Mouse (Mus musculus) embryonic facial prominence, embryonic 12.5 days (tissue): ENCODE results near the gene Pde9a. TPM values are rescaled to one million over a fixed set of nuclear protein-coding genes. Genes with fewer than 3 reads are reported as not detected.

Experiments used
- ATAC-seq: fragments of 200-750 bp; cut with Nextera tagmentation; 2 replicates; pipeline ENCODE4 v1.8.0; 2017; ENCODE audit not compliant: insufficient number of reproducible peaks, insufficient read depth, low FRiP score, low TSS enrichment
- H3K27ac ChIP-seq: fragments of 300-500 bp; sonication (generic); 2 replicates; pipeline ENCODE4 v1.5.1; 2016; ENCODE audit warnings: mild to moderate bottlenecking
- H3K27me3 ChIP-seq: fragments of 300-500 bp; sonication (generic); 2 replicates; pipeline ENCODE4 v1.6.1; 2016; ENCODE audit warnings: mild to moderate bottlenecking, moderate library complexity
- H3K36me3 ChIP-seq: fragments of 300-500 bp; sonication (generic); 2 replicates; pipeline ENCODE4 v1.6.1; 2016; ENCODE audit warnings: mild to moderate bottlenecking
- H3K4me1 ChIP-seq: fragments of 300-500 bp; sonication (generic); 2 replicates; pipeline ENCODE4 v1.6.1; 2016
- H3K4me2 ChIP-seq: fragments of 300-500 bp; sonication (generic); replicated peaks from 2 replicates; pipeline ENCODE4 v1.6.1; 2016; ENCODE audit warnings: mild to moderate bottlenecking, moderate library complexity
- H3K4me3 ChIP-seq: fragments of 300-500 bp; sonication (generic); 2 replicates; pipeline ENCODE4 v1.5.1; 2016; ENCODE audit warnings: mild to moderate bottlenecking
- H3K9ac ChIP-seq: fragments of 300-500 bp; sonication (generic); 2 replicates; pipeline ENCODE4 v1.6.1; 2016; ENCODE audit warnings: mild to moderate bottlenecking, moderate library complexity
- H3K9me3 ChIP-seq: fragments of 300-500 bp; sonication (generic); 2 replicates; pipeline ENCODE4 v1.6.1; 2016; ENCODE audit warnings: mild to moderate bottlenecking, moderate library complexity
- WGBS: fragments of 180-500 bp; shearing (Covaris S2); methylation state at CpG from one replicate; pipeline ENCODE4 v1.1.7; 2016; 5-methylcytosine and 5-hydroxymethylcytosine counted together
- polyA plus RNA-seq: library from polyadenylated mRNA; unstranded; fragments of >200 nt; fragmentation: Nextera tagmentation; extraction: Ambion mirVana; gene quantifications from 2 replicates; pipeline ENCODE4 v1.2.1, GENCODE M21; 2016

Pde9a gene
- polyA plus RNA-seq, 1 experiment from 2014 or later, result 25.5 TPM

GRCm38 (mm10) chr17:31452816-31453215, 66.8 kb downstream of the Pde9a start:
- H3K9me3 ChIP-seq, result no peaks in the 10 kb centered on the region
- 60% methylated on average over 2 of the region's 2 CpGs for WGBS
- ATAC-seq, result no peak
- no peaks in the 10 kb centered on the region for H3K27me3 ChIP-seq
- H3K4me1 ChIP-seq, result no peaks in the 10 kb centered on the region
- no peak overlapping the region for H3K27ac ChIP-seq
- H3K9ac ChIP-seq, result no peak overlapping the region
- H3K36me3 ChIP-seq, result peaks cover 17% of the 10 kb centered on the region; the same call in 1 of the 2 replicates
- H3K4me3 ChIP-seq, result no peak overlapping the region
- H3K4me2 ChIP-seq, result no peak overlapping the region

DNA sequence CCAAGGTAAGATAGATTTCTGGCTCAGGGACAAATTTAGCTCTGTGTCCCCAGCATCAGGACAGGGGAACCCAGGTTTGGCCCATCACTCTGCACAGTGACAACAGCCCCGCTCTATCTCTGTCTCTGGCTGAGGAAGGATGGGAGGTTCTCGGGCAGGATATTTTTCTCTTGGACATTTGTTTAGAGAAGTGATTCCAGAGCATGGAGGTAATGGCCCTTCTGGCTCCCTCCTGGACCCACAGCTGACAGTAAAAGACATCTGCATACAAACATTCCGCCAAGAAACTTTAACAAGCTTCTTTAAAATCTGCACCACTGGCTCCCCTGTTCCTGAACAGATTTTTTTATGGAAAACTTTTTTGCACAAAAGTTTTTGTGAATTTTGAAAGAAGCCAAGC, 67.5 kb downstream of the Pde9a start:
- Histone ChIP-seq H3K27me3 (no peaks in the 10 kb centered on the region), H3K4me1 (no peaks in the 10 kb centered on the region)
- ATAC-seq, result no peak

DNA sequence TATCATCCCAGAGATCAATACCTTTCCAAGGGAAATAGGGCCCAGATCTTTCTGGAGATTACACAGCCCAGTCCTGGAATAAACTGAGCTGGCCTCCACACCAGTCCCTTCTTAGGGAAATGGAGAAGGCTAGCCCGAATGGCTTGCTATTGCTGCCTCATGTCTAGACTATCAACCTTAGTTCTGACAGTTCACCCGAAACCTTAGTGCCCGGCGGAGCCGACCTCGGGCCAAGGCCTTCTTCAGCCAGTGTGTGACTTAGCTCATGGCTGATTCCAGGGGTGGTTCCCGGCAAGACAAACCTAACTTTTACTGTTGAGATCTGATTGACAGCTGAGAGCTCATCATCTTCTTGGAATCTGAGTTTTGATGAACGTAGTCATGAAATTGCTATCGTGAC, 68.0 kb downstream of the Pde9a start:
- Histone ChIP-seq H3K4me1 (no peaks in the 10 kb centered on the region), H3K9ac (no peak overlapping the region), H3K36me3 (peaks cover 23% of the 10 kb centered on the region; the same call in 1 of the 2 replicates), H3K4me3 (no peak overlapping the region), H3K4me2 (no peak overlapping the region), H3K27ac (no peak overlapping the region), H3K9me3 (no peaks in the 10 kb centered on the region), H3K27me3 (no peaks in the 10 kb centered on the region)
- ATAC-seq, result no peak
- 86% methylated on average over 9 of the region's 9 CpGs for WGBS

More for the DNA sequence above, 67.5 kb downstream of the Pde9a start:
- no peak overlapping the region for H3K27ac ChIP-seq
- H3K4me2 ChIP-seq, result no peak overlapping the region
- 79% methylated on average over 3 of the region's 3 CpGs for WGBS
- peaks cover 20% of the 10 kb centered on the region; the same call in 1 of the 2 replicates for H3K36me3 ChIP-seq
- no peak overlapping the region for H3K4me3 ChIP-seq
- no peak overlapping the region for H3K9ac ChIP-seq
- no peaks in the 10 kb centered on the region for H3K9me3 ChIP-seq

GRCm38 (mm10) chr17:31456723-31457567, 70.9 kb downstream of the Pde9a start:
- no peaks in the 10 kb centered on the region for H3K4me1 ChIP-seq
- no peak overlapping the region for H3K27ac ChIP-seq
- H3K9me3 ChIP-seq, result no peaks in the 10 kb centered on the region
- no peaks in the 10 kb centered on the region for H3K27me3 ChIP-seq
- H3K4me3 ChIP-seq, result no peak overlapping the region
- no peak overlapping the region for H3K4me2 ChIP-seq
- H3K36me3 ChIP-seq, result peaks cover 33% of the 10 kb centered on the region; the same call in 1 of the 2 replicates
- WGBS, result 73% methylated on average over 18 of the region's 18 CpGs
- no peak overlapping the region for H3K9ac ChIP-seq
- no peak for ATAC-seq

DNA sequence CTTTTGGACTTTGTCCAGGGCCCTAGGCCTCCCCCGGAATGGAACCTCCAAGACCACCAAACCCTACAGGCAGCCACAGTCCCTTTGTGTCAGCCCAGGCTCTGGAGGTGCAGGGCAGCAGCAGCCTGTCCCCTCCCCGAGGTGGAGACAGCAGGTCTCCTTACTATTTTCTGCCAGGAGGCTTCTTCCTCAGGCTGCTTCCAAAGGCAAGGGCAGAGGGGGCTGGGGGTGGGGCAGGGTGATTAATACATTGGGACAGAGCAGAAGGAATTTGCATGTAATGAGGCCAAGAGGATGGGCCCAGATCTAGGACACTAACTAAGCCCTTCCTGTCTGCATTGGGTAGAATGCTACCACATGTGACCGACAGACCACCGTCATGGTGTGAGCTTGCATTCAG, 74.4 kb downstream of the Pde9a start:
- H3K4me2 ChIP-seq, result no peak overlapping the region
- no peak overlapping the region for H3K27ac ChIP-seq
- H3K9me3 ChIP-seq, result no peaks in the 10 kb centered on the region
- H3K4me3 ChIP-seq, result no peak overlapping the region
- no peaks in the 10 kb centered on the region for H3K27me3 ChIP-seq
- H3K4me1 ChIP-seq, result no peaks in the 10 kb centered on the region
- ATAC-seq, result no peak
- 58% methylated on average over 4 of the region's 4 CpGs for WGBS
- no peak overlapping the region for H3K9ac ChIP-seq
- peaks cover 43% of the 10 kb centered on the region; the same call in 1 of the 2 replicates for H3K36me3 ChIP-seq

DNA sequence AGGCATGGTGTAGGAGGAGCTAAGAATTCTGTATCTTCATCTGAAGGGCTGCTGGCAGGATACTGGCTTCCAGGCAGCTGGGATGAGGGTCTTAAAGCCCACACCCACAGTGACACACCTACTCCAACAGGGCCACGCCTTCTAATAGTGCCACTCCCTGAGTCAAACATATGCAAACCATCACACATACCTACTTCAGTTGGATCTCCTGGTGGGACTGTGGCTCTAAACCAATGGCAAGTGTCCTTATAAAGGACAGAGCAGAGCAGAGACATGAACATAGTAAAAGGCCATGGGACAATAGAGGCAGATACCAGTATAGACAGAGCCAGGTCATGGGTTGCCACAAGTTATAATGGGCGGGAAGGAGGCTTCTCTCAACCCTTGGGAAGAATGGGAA, 76.5 kb downstream of the Pde9a start:
- no peak overlapping the region for H3K4me3 ChIP-seq
- no peak overlapping the region for H3K27ac ChIP-seq
- 77% methylated on average over 2 of the region's 2 CpGs for WGBS
- no peak for ATAC-seq
- H3K9ac ChIP-seq, result no peak overlapping the region
- H3K27me3 ChIP-seq, result no peaks in the 10 kb centered on the region
- no peaks in the 10 kb centered on the region for H3K9me3 ChIP-seq
- H3K4me2 ChIP-seq, result no peak overlapping the region
- no peaks in the 10 kb centered on the region for H3K4me1 ChIP-seq
- H3K36me3 ChIP-seq, result peaks cover 48% of the 10 kb centered on the region

- Histone ChIP-seq H3K4me1 (no peaks in the 10 kb centered on the region), H3K4me2 (no peak overlapping the region), H3K36me3 (peaks cover 57% of the 10 kb centered on the region), H3K4me3 (no peak overlapping the region), H3K9me3 (no peaks in the 10 kb centered on the region), H3K27me3 (no peaks in the 10 kb centered on the region), H3K27ac (no peak overlapping the region), H3K9ac (no peak overlapping the region)
- 87% methylated on average over 3 of the region's 3 CpGs for WGBS
- ATAC-seq, result no peak
Observed at GRCm38 (mm10) chr17:31466854-31467253, 80.8 kb downstream of the Pde9a start.

GRCm38 (mm10) chr17:31468496-31468895, 82.5 kb downstream of the Pde9a start:
- H3K4me2 ChIP-seq, result no peak overlapping the region
- no peak overlapping the region for H3K9ac ChIP-seq
- no peak overlapping the region for H3K4me3 ChIP-seq
- H3K27me3 ChIP-seq, result no peaks in the 10 kb centered on the region
- H3K36me3 ChIP-seq, result peaks cover 58% of the 10 kb centered on the region
- H3K9me3 ChIP-seq, result no peaks in the 10 kb centered on the region
- H3K4me1 ChIP-seq, result no peaks in the 10 kb centered on the region
- no peak for ATAC-seq
- 61% methylated on average over 5 of the region's 5 CpGs for WGBS
- H3K27ac ChIP-seq, result no peak overlapping the region

DNA sequence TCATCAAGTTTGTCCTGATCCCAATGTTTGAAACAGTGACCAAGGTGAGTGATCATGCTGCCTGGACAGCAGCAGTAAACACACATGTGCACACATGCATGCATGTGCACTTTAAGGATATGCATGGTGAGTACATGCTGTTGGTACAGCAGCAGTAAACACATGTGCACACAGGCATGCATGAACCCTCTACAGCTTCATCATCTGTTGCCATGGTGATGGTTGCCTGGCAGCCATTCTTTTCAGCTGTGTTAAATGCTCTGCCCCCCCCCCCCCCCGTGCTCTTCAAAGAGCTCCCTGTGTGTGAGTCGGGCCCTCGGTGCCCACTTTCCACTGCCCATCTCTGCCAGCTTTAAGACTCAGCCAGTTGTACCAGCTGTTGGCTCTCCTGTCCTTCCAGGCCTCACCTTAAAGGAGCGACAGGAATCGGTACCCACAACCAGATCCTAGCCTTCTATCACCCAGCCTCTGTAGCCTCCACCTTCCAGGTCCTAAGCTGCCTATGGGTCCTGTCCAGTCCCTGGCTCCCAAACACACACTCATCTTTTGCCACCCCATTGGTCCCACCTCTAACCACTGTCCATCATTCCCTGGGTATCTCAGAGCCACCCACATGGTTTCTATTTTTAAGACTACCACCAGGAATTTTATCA, 84.9 kb downstream of the Pde9a start:
- WGBS, result 91% methylated on average over 5 of the region's 5 CpGs
- Histone ChIP-seq H3K27ac (no peak overlapping the region), H3K9me3 (no peaks in the 10 kb centered on the region), H3K4me2 (no peak overlapping the region), H3K36me3 (peaks cover 64% of the 10 kb centered on the region), H3K9ac (no peak overlapping the region), H3K4me1 (no peaks in the 10 kb centered on the region), H3K27me3 (no peaks in the 10 kb centered on the region), H3K4me3 (no peak overlapping the region)
- ATAC-seq, result no peak

DNA sequence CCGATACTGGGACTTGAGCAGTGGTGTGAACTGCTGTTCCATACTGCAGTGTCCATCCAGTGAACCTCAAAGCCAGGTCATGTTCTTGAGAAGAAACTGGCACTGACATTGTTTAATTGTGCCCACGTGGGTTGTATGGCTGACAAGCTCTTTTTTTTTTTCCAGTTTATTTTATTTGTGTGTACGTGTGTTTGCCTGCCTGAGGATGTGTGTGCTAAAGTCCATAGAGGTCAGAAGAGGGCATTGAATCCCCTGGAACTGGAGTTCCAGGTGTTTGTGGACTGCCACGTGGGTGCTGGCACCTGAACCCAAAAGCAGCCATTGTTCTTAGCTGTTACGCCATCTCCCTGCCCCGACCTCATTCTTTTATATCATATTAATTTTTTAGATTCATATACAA, 88.4 kb downstream of the Pde9a start:
- no peak overlapping the region for H3K9ac ChIP-seq
- H3K27me3 ChIP-seq, result no peaks in the 10 kb centered on the region
- H3K27ac ChIP-seq, result no peak overlapping the region
- WGBS, result 75% methylated on average over 6 of the region's 6 CpGs
- peaks cover 31% of the 10 kb centered on the region for H3K36me3 ChIP-seq
- peaks cover 9% of the 10 kb centered on the region; the same call in 1 of the 2 replicates for H3K4me1 ChIP-seq
- no peak overlapping the region for H3K4me3 ChIP-seq
- no peaks in the 10 kb centered on the region for H3K9me3 ChIP-seq
- no peak overlapping the region for H3K4me2 ChIP-seq
- no peak for ATAC-seq

DNA sequence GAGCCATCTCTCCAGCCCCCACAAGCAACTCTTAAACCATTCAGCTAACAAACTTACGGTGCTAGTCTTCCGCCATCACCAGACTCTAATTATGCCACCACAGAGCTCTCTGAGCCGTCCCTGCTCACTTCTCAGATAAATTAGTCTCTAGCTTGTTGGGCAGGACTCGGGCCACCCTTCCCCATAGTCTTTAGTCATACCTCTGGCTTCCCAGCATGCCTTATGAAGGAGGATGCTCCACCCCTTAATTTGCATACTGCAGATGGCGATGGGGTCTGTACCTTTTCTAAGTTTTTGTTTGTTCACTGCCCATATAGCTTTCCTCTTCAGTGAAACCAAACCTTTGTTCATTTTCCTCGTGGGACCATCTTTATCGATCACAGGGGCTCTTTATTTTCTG, 92.6 kb downstream of the Pde9a start:
- H3K27me3 ChIP-seq, result no peaks in the 10 kb centered on the region
- H3K36me3 ChIP-seq, result peaks cover 8% of the 10 kb centered on the region
- peaks cover 9% of the 10 kb centered on the region; the same call in 1 of the 2 replicates for H3K4me1 ChIP-seq
- H3K4me3 ChIP-seq, result no peak overlapping the region
- no peak for ATAC-seq
- H3K9me3 ChIP-seq, result no peaks in the 10 kb centered on the region
- WGBS, result 75% methylated on average over 7 of the region's 7 CpGs
- no peak overlapping the region for H3K9ac ChIP-seq
- no peak overlapping the region for H3K4me2 ChIP-seq
- H3K27ac ChIP-seq, result no peak overlapping the region
